Mouse (Mus musculus): ENCODE measurements around the gene Polr2a. TPM values are rescaled to one million over a fixed set of nuclear protein-coding genes. Genes with fewer than 3 reads are reported as not detected.
A peak's percentile ranks its signal among the peaks of the same experiment; 100 is the strongest.

Polr2a gene
- polyA plus RNA-seq, 1 experiment = 69.5 TPM

DNA sequence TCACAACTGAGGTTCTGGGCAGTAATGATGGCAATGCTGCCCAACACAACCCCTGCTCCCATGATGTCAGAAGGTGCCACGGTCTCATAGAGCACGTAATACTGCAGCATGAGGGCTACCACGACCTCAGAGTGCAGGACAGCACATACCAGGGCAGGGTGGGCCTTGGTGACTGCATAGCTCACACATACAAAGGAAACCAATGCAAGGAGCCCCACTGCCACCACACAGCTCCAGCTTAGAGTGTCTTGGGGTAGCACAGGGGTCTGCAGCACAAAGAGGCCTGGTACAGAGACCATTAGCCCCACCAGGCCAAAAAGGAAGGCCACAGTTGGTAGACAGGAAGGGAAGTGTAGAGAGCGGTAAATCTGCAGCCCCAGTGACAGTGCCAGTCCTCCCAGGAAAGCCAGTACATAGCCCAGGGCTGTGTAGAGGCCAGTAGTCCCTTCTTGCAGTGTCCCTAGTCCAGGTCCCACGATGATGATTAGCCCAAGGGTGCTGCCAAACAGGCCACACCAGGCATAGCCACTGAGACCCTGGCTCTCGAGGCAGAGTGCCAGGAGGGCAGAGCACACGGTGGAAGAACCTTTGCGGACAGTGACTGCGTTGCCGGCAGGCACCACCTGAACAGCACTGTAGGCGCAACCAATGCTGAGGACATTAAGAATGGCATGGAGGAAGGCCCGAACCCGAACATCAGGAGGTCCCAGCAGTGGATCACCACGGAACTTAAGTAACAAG lies 1.9 kb upstream of the Polr2a start:
- Histone ChIP-seq H3K4me3 (peak overlapping the region; percentile 61), H3K4me2 (ENCODE audit: low read depth) (peak overlapping the region; percentile 98), H3ac (ENCODE audit: control insufficient read depth, insufficient read length) (no peak overlapping the region), H3K36me3 (ENCODE audit: control insufficient read depth, insufficient read depth) (no peaks in the 10 kb centered on the region), H3K27me3 (ENCODE audit: control insufficient read depth, insufficient read depth, insufficient read length) (no peaks in the 10 kb centered on the region), H3K79me2 (ENCODE audit: control insufficient read depth, insufficient read depth) (peaks cover 27% of the 10 kb centered on the region)
- TF ChIP-seq MAX (IDR thresholded peaks at IDR 0.05; ENCODE audit: low read depth) (no peak), POLR2AphosphoS2 (IDR thresholded peaks at IDR 0.05; ENCODE audit: insufficient read length, low read depth) (no peak), SRF (IDR thresholded peaks at IDR 0.05; ENCODE audit: control insufficient read depth, insufficient read length, low read depth) (no peak), USF1 (IDR thresholded peaks at IDR 0.05; ENCODE audit: low read depth) (no peak), TCF3 (IDR thresholded peaks at IDR 0.05; ENCODE audit: insufficient read length, low read depth) (no peak), MYOG (IDR thresholded peaks at IDR 0.05; ENCODE audit: control insufficient read depth in 1 of 3, insufficient read depth in 1 of 3, insufficient read length in 2 of 3, low read depth in 2 of 3) (no peak), MYOD1 (IDR thresholded peaks at IDR 0.05; ENCODE audit: control insufficient read depth in 1 of 3, insufficient read length in 2 of 3, low read depth in 2 of 3) (peak in 1 of 3 experiments; percentile 1), E2F4 (IDR thresholded peaks at IDR 0.05; ENCODE audit: insufficient read depth) (no peak)

DNA sequence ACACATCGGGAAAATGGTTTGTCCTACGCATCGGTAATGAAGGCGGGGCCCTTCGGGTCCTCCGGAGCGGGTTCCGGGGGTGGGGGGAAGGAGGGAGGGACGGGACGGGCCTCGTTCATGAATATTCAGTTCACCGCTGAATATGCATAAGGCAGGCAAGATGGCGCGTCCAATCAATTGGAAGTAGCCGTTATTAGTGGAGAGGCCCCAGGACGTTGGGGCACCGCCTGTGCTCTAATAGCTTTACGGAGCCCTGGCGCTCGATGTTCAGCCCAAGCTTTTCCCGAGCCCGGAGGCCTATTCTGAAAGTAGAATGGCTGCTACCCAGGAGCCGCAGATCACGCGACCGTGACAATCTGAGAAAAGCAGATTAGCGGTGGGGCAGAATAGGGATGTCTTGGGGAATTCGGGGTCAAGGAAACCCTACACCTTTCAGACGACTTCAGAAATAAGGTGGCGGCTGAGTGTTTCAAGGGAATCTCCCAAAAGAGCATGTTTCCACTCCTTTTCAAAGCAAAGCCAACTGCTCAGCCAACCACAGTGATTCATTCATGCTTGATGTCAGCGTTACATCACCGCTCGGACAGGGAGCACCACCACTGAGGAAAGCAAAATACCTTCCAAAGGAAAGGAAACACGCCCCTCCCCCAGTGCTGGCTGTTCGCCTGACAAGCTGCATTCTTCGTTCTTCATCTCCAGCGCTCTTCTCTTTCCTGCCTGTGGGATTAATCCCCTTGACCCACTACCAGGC lies 709 bp upstream of the Polr2a start:
- Histone ChIP-seq H3K36me3 (ENCODE audit: control insufficient read depth, insufficient read depth) (no peaks in the 10 kb centered on the region), H3K4me2 (ENCODE audit: low read depth) (peak overlapping the region; percentile 98), H3K79me2 (ENCODE audit: control insufficient read depth, insufficient read depth) (peaks cover 38% of the 10 kb centered on the region), H3K27me3 (ENCODE audit: control insufficient read depth, insufficient read depth, insufficient read length) (no peaks in the 10 kb centered on the region), H3K4me3 (peak overlapping the region; percentile 61), H3ac (ENCODE audit: control insufficient read depth, insufficient read length) (peak overlapping the region; percentile 34)
- TF ChIP-seq CEBPB (IDR thresholded peaks at IDR 0.05; ENCODE audit: insufficient read depth, poor library complexity, severe bottlenecking) (0 out of 2 replicates have a peak, but pooled peaks have one; percentile 51), TCF12 (IDR thresholded peaks at IDR 0.05; ENCODE audit: insufficient read depth, poor library complexity, severe bottlenecking) (no peak), REST (IDR thresholded peaks at IDR 0.05; ENCODE audit: insufficient read depth, insufficient read length) (no peak), USF1 (IDR thresholded peaks at IDR 0.05; ENCODE audit: low read depth) (no peak), E2F4 (IDR thresholded peaks at IDR 0.05; ENCODE audit: insufficient read depth) (no peak), MYOG (IDR thresholded peaks at IDR 0.05; ENCODE audit: control insufficient read depth in 1 of 3, insufficient read depth in 1 of 3, insufficient read length in 2 of 3, low read depth in 2 of 3) (no peak), TCF3 (IDR thresholded peaks at IDR 0.05; ENCODE audit: insufficient read length, low read depth) (no peak), POLR2A (IDR thresholded peaks at IDR 0.05; ENCODE audit: insufficient read length, low read depth) (peak; percentile 67), POLR2AphosphoS2 (IDR thresholded peaks at IDR 0.05; ENCODE audit: insufficient read length, low read depth) (peak; percentile 60), MAX (IDR thresholded peaks at IDR 0.05; ENCODE audit: low read depth) (no peak), SRF (IDR thresholded peaks at IDR 0.05; ENCODE audit: control insufficient read depth, insufficient read length, low read depth) (no peak), MYOD1 (IDR thresholded peaks at IDR 0.05; ENCODE audit: control insufficient read depth in 1 of 3, insufficient read length in 2 of 3, low read depth in 2 of 3) (no peak)

DNA sequence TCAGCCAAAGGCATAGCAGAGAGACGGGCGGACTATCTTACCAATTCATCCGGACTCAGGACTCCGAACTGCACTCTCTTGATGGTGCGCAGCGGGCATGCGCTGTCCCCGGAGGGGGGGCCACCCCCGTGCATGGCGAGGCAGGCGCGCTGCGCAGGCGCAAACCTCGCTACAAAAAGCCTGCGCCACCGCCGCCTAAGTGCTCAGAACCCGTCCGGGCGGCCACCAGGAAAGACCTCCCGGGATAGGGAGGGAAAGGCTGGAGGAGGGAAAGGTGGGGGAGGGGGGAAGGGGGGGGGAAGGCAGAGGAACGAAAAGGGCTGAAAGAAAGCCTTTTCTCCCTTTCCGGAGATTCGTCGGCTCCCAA lies 364 bp downstream of the Polr2a start:
- peak overlapping the region; percentile 99 for H3K4me2 ChIP-seq (ENCODE audit: low read depth)
- H3ac ChIP-seq (ENCODE audit: control insufficient read depth, insufficient read length) = peak overlapping the region; percentile 34
- H3K27me3 ChIP-seq (ENCODE audit: control insufficient read depth, insufficient read depth, insufficient read length) = no peaks in the 10 kb centered on the region
- no peaks in the 10 kb centered on the region for H3K36me3 ChIP-seq (ENCODE audit: control insufficient read depth, insufficient read depth)
- H3K4me3 ChIP-seq = peak overlapping the region; percentile 61
- TF ChIP-seq SRF (IDR thresholded peaks at IDR 0.05; ENCODE audit: control insufficient read depth, insufficient read length, low read depth) (no peak), TCF3 (IDR thresholded peaks at IDR 0.05; ENCODE audit: insufficient read length, low read depth) (no peak), CEBPB (IDR thresholded peaks at IDR 0.05; ENCODE audit: insufficient read depth, poor library complexity, severe bottlenecking) (no peak), POLR2A (IDR thresholded peaks at IDR 0.05; ENCODE audit: insufficient read length, low read depth) (no peak), MYOG (IDR thresholded peaks at IDR 0.05; ENCODE audit: control insufficient read depth in 1 of 3, insufficient read depth in 1 of 3, insufficient read length in 2 of 3, low read depth in 2 of 3) (no peak), MYOD1 (IDR thresholded peaks at IDR 0.05; ENCODE audit: control insufficient read depth in 1 of 3, insufficient read length in 2 of 3, low read depth in 2 of 3) (no peak), TCF12 (IDR thresholded peaks at IDR 0.05; ENCODE audit: insufficient read depth, poor library complexity, severe bottlenecking) (no peak), REST (IDR thresholded peaks at IDR 0.05; ENCODE audit: insufficient read depth, insufficient read length) (no peak)
- H3K79me2 ChIP-seq (ENCODE audit: control insufficient read depth, insufficient read depth) = peaks cover 49% of the 10 kb centered on the region

DNA sequence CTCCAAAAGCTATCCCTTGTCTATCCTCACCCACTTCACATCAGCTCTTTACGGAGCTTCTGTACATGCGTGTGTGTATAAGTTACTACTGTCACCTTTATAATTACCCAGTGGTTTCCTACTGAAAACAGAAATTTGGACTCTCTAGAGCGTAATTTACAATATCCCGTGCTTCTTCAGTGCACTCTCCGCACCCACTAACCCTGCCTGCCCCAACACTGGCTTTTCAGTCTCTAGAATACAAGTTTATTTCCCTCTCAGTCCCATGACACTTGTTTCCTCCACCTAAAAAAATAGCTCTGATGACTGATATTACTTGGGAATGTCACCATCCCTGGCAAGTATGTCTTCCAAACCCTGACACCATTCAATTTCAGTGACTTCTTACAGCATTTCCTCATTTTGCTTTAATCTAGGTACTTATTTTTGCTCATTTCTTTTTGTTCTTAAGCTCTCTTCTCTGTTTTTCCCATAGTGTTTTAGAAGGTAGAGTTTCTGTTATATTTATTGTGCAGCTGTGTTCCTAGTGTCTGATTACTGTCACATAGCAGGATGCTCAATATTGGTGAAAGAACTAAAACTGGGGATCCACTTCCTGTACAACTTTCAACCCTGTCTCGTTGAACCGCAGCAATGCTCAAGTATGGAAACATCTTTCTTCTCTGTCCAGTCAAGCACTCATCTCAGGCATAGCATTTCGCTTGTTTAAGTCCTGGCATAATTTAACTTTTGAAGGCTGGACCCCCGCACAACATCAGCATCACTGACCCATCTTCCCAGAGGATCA lies 941 bp downstream of the Polr2a start:
- Histone ChIP-seq H3K79me2 (ENCODE audit: control insufficient read depth, insufficient read depth) (peaks cover 55% of the 10 kb centered on the region), H3K4me2 (ENCODE audit: low read depth) (peak overlapping the region; percentile 99), H3K4me3 (peak overlapping the region; percentile 61), H3K27me3 (ENCODE audit: control insufficient read depth, insufficient read depth, insufficient read length) (no peaks in the 10 kb centered on the region), H3ac (ENCODE audit: control insufficient read depth, insufficient read length) (peak overlapping the region; percentile 34), H3K36me3 (ENCODE audit: control insufficient read depth, insufficient read depth) (no peaks in the 10 kb centered on the region)
- TF ChIP-seq REST (IDR thresholded peaks at IDR 0.05; ENCODE audit: insufficient read depth, insufficient read length) (no peak), TCF3 (IDR thresholded peaks at IDR 0.05; ENCODE audit: insufficient read length, low read depth) (no peak), TCF12 (IDR thresholded peaks at IDR 0.05; ENCODE audit: insufficient read depth, poor library complexity, severe bottlenecking) (no peak), USF1 (IDR thresholded peaks at IDR 0.05; ENCODE audit: low read depth) (no peak), MYOG (IDR thresholded peaks at IDR 0.05; ENCODE audit: control insufficient read depth in 1 of 3, insufficient read depth in 1 of 3, insufficient read length in 2 of 3, low read depth in 2 of 3) (no peak), MAX (IDR thresholded peaks at IDR 0.05; ENCODE audit: low read depth) (no peak), MYOD1 (IDR thresholded peaks at IDR 0.05; ENCODE audit: control insufficient read depth in 1 of 3, insufficient read length in 2 of 3, low read depth in 2 of 3) (no peak), POLR2AphosphoS2 (IDR thresholded peaks at IDR 0.05; ENCODE audit: insufficient read length, low read depth) (no peak), CEBPB (IDR thresholded peaks at IDR 0.05; ENCODE audit: insufficient read depth, poor library complexity, severe bottlenecking) (no peak), E2F4 (IDR thresholded peaks at IDR 0.05; ENCODE audit: insufficient read depth) (no peak), SRF (IDR thresholded peaks at IDR 0.05; ENCODE audit: control insufficient read depth, insufficient read length, low read depth) (no peak), POLR2A (IDR thresholded peaks at IDR 0.05; ENCODE audit: insufficient read length, low read depth) (no peak)
